Mouse (Mus musculus) left cerebral cortex, postnatal 14 days (tissue): Measurements from ENCODE around the gene Gm10762. TPM values are rescaled to one million over a fixed set of nuclear protein-coding genes. Genes with fewer than 3 reads are reported as not detected.

Experiments used
- DNase-seq, 2 experiments: peaks; one replicate each; pipeline ENCODE4 v3.0.0; 2021 to 2022; ENCODE audit warnings: low spot score in 2 of 2, mixed read lengths in 1 of 2
- intact Hi-C: fragments of 180-260 bp; cut with DNase I; formaldehyde crosslinking; loops from one replicate; pipeline ENCODE4 v1.15.1; 2025
- microRNA-seq, 2 experiments: library from miRNA; unstranded; fragments of <30 nt; microRNA quantifications; one replicate each; pipeline ENCODE4 v1.2.0; 2022
- total RNA-seq, 2 experiments: library from RNA; stranded (reverse); gene quantifications; 2 replicates each; pipeline ENCODE4 v1.2.3; 2021

Gm10762 gene
- total RNA-seq, 2 experiments from 2014 or later = 7.3 to 7.4 TPM

- intact Hi-C loops = no loop called here
- DNase-seq = peak in 1 of 2 experiments; percentile 21
These were observed 39.1 kb downstream of the Gm10762 start for GRCm38 (mm10) chr2:128928446-128928845.

GRCm38 (mm10) chr2:128924799-128925198, 42.7 kb downstream of the Gm10762 start:
- intact Hi-C loops = no loop called here
- no peak for DNase-seq

Small RNA genes within 50 kb of the gene (microRNA-seq; reads per million reads assigned to microRNA genes)
- 0 reads per million in 2 experiments for gene Gm22859

Other genes with a start within 250 kb of the Gm10762 start
- gene Tmem87b, start 149.6 kb downstream of the Gm10762 start, total RNA-seq = 10 to 100 TPM; 32.7 to 33.5 TPM
- gene Fbln7, start 104.7 kb downstream of the Gm10762 start, total RNA-seq = 1 to 10 TPM; 4.0 to 4.8 TPM
- gene Zc3h8, start 23.6 kb downstream of the Gm10762 start, total RNA-seq = 1 to 10 TPM; 6.7 to 7.0 TPM
- gene Zc3h6, start 323 bp downstream of the Gm10762 start, total RNA-seq = 10 to 100 TPM; 11.4 to 13.3 TPM
- under 1 TPM; 0.13 TPM for gene Vinac1, start 80.4 kb upstream of the Gm10762 start, total RNA-seq
- gene Ttl, start 98.2 kb upstream of the Gm10762 start, total RNA-seq = 10 to 100 TPM; 75.3 to 83.5 TPM
- gene Polr1b, start 133.3 kb upstream of the Gm10762 start, total RNA-seq = 10 to 100 TPM; 20.9 to 21.1 TPM
- 10 to 100 TPM; 10.4 to 10.5 TPM for gene Chchd5, start 162.0 kb upstream of the Gm10762 start, total RNA-seq
- gene Slc20a1, start 231.0 kb upstream of the Gm10762 start, total RNA-seq = 100 to 1,000 TPM; 127 to 130 TPM